Mouse (Mus musculus) forebrain, embryonic 11.5 days (tissue): ENCODE results near the gene Gpsm3. TPM values are rescaled to one million over a fixed set of nuclear protein-coding genes. Genes with fewer than 3 reads are reported as not detected.

ENCODE experiments used
- ATAC-seq: fragments of 200-750 bp; cut with Nextera tagmentation; replicated peaks from 2 replicates; pipeline ENCODE4 v1.8.0; 2017; ENCODE audit warnings: moderate TSS enrichment; ENCODE audit not compliant: low FRiP score
- DNase-seq: peaks from one replicate; pipeline ENCODE4 v3.0.0-alpha.2; 2017; ENCODE audit warnings: low spot score
- H3K27ac ChIP-seq: fragments of 300-500 bp; sonication (generic); 2 replicates; pipeline ENCODE4 v1.5.1; 2014; ENCODE audit warnings: low read depth, low read length
- H3K27me3 ChIP-seq: fragments of 300-500 bp; sonication (generic); 2 replicates; pipeline ENCODE4 v1.6.1; 2014; ENCODE audit warnings: mild to moderate bottlenecking, low read length, mixed read lengths; ENCODE audit not compliant: control insufficient read depth, insufficient read depth
- H3K36me3 ChIP-seq: fragments of 300-500 bp; sonication (generic); 2 replicates; pipeline ENCODE4 v1.6.1; 2014; ENCODE audit warnings: mild to moderate bottlenecking, low read length, moderate library complexity, mixed read lengths; ENCODE audit not compliant: control insufficient read depth, insufficient read depth
- H3K4me1 ChIP-seq: fragments of 300-500 bp; sonication (generic); replicated peaks from 2 replicates; pipeline ENCODE4 v1.6.1; 2014; ENCODE audit warnings: low read length, mixed read lengths; ENCODE audit not compliant: control insufficient read depth, insufficient read depth
- H3K4me2 ChIP-seq: fragments of 300-500 bp; sonication (generic); 2 replicates; pipeline ENCODE4 v1.6.1; 2014; ENCODE audit warnings: low read depth, mild to moderate bottlenecking, low read length, moderate library complexity, mixed read lengths; ENCODE audit not compliant: severe bottlenecking
- H3K4me3 ChIP-seq: fragments of 300-500 bp; sonication (generic); 2 replicates; pipeline ENCODE4 v1.5.1; 2014; ENCODE audit warnings: low read depth, low read length
- H3K9ac ChIP-seq: fragments of 300-500 bp; sonication (generic); 2 replicates; pipeline ENCODE4 v1.6.1; 2014; ENCODE audit warnings: low read length
- H3K9me3 ChIP-seq: fragments of 300-500 bp; sonication (generic); 2 replicates; pipeline ENCODE4 v1.6.1; 2016; ENCODE audit warnings: low read length, mixed read lengths; ENCODE audit not compliant: control insufficient read depth
- WGBS: fragments of 180-500 bp; shearing (Covaris S2); extraction: QIAGEN DNeasy Blood & Tissue Kit; methylation state at CpG from one replicate; pipeline ENCODE4 v1.1.7; 2014; 5-methylcytosine and 5-hydroxymethylcytosine counted together
- polyA plus RNA-seq: library from polyadenylated mRNA; unstranded; fragments of >200 nt; fragmentation: Nextera tagmentation; extraction: Ambion mirVana; gene quantifications from 2 replicates; pipeline ENCODE4 v1.2.1, GENCODE M21; 2014

Gpsm3 gene
- polyA plus RNA-seq, 1 experiment from 2014 or later, result 2.6 TPM

DNA sequence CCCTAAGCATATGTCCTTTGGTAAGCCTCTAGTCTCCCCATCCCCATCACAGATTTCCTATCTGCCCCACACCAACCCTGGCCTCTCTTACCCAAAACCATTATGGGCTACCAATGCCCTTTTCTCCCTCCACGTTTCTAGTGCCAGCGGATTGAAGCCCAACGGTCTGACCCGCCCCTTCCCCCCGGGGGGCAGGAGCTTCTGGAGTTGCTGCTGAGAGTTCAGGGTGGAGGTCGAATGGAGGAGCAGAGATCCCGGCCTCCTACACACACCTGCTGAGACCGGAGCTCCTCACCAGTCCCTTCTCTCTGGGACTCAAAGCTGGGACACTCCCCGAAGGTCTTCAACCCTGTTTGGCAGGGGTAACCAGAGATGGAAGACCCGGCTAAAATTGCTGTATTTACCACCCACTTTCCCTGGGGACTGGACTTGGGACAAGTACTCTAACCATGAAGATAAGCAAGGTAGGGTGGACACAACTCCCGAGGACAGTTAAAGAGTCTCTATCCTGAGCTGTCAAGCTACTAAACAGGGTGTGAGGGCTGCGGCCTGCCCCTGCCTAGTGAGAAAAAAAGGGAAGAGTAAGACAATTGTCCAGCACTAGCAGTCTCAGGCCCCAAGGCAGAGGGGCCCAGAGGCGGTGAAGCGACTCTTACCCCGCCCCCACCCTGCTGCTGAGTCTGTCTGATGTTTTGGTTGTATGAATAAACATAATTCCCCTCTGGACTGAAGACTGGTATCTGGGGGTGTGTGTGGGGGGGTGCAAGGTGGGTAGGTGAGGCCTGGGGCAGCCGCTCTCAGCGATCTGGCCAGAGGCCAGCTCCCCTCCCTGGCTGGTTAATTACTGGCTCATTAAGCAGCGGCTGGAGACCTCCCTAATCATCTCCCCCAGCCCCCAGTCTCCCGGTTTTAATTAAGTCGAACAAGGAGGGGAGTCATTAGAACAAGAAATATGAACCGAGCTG lies 1.7 kb downstream of the Gpsm3 start, which contains the start of gene Pbx2:
TSS of gene Pbx2 (plus strand) at position 238 of the 965 bp plus-strand sequence.
- Histone ChIP-seq H3K9ac (peak within 1 kb of the TSS; percentile 99), H3K36me3 (peaks cover 4% of the 10 kb centered on the region), H3K27me3 (no peaks in the 10 kb centered on the region), H3K4me3 (peak within 1 kb of the TSS; percentile 85), H3K4me2 (peak within 1 kb of the TSS; percentile 95), H3K9me3 (no peaks in the 10 kb centered on the region), H3K4me1 (peaks cover 32% of the 10 kb centered on the region), H3K27ac (peak within 1 kb of the TSS; percentile 100)
- 3% methylated on average over 21 of the region's 21 CpGs for WGBS
- ATAC-seq (peak; percentile 44), DNase-seq (peak; percentile 85)

DNA sequence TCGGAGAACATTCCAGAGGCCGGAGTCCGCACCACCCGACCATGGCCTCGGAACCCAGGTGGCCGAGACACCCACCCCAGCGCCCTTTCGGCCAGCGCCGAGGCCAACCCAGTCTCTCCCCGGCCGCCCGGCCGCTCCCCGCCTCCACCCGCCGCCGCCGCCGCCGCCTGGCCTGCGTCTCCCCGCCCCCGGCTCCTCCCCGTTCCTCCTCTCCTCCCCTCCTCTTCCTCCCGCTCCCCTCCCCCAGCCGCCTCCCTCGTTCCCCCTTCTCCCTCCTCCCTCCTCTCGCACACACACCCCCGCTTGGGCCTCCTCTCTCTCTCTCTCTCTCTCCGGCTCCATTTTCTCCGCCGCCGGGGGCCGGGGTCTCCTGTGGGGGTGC lies 2.4 kb downstream of the Gpsm3 start:
- under 1% methylated on average over 24 of the region's 35 CpGs for WGBS
- Histone ChIP-seq H3K9ac (peak overlapping the region; percentile 99), H3K4me2 (peak overlapping the region; percentile 95), H3K9me3 (no peaks in the 10 kb centered on the region), H3K36me3 (peaks cover 4% of the 10 kb centered on the region), H3K4me3 (peak overlapping the region; percentile 85), H3K27ac (peak overlapping the region; percentile 100), H3K4me1 (peaks cover 32% of the 10 kb centered on the region), H3K27me3 (no peaks in the 10 kb centered on the region)
- DNase-seq (peak; percentile 98), ATAC-seq (peak; percentile 63)

DNA sequence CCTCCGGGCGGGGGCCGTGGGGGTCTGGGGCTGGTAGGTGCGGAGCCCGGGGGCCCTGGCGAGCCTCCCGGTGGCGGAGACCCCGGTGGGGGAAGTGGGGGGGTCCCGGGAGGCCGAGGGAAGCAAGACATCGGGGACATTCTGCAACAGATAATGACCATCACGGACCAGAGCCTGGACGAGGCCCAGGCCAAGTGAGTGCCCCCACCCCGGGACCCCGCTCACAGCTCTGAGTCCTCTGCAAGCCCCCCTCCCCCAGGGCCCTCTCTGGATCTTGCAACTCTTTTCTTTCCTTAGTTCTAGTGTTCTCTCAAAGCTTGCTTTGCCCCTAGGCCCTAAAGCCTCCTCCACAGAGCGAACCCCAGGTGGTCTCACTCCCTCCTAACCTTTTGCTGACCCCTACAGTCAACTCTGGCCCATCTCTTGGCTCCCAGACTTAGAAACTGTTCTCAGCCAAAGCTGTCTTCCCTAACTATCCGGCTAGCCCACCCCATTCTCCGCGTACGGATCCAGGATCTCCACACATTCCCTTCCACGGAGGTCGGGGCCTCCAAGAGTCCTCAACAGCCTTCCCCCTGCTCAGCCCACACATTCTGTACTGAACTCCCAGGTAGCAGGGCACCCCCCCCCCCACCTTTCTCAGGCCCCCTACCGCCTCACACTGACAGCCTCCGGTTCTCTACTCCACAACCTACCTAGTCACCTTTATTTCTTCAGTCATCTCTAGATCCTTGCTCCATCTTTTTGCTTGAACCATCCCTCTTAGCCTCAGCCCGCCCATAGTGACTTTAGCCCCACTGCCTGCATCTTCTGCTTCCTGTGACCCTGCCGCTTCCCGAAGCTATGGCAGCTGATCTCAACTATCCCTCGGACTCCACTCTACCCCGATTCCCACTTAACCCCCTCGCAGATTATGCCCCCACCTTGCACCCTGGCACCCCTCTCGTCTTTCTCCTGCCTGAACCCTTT lies 3.3 kb downstream of the Gpsm3 start:
- H3K4me3 ChIP-seq, result peak overlapping the region; percentile 85
- H3K4me2 ChIP-seq, result peak overlapping the region; percentile 95
- ATAC-seq (peak; percentile 22; the same call in 1 of the 2 replicates), DNase-seq (peak; percentile 73)
- H3K27ac ChIP-seq, result peak overlapping the region; percentile 100
- WGBS, result 1% methylated on average over 31 of the region's 32 CpGs
- H3K4me1 ChIP-seq, result peaks cover 32% of the 10 kb centered on the region
- peak overlapping the region; percentile 99 for H3K9ac ChIP-seq
- H3K27me3 ChIP-seq, result no peaks in the 10 kb centered on the region
- peaks cover 4% of the 10 kb centered on the region for H3K36me3 ChIP-seq
- no peaks in the 10 kb centered on the region for H3K9me3 ChIP-seq

DNA sequence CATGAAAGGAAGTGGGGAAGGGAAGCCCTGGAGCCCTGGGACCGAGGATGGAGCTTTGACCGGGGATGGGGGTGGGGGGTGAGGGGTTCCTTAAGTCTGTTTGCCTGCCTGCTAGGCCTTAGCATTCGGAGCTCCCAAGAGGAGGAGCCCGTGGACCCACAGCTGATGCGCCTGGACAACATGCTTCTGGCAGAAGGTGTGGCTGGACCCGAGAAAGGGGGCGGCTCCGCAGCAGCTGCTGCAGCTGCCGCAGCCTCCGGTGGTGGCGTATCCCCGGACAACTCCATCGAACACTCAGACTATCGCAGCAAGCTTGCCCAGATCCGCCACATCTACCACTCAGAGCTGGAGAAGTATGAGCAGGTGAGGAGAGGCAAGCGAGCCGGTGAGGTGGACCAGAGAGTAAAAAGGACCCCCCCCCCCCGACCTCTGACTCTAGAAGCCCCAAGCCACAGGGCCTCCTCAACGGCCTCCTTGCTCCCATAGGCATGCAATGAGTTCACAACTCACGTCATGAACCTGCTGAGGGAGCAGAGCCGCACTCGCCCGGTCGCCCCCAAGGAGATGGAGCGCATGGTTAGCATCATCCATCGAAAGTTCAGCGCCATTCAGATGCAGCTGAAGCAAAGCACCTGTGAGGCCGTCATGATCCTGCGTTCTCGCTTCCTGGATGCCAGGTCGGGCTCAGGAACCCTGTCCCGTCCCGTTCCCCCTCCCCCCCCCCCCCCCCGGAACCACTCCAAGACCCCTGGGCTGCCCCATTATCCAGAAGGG lies 4.3 kb downstream of the Gpsm3 start:
- 55% methylated on average over 32 of the region's 34 CpGs for WGBS
- ATAC-seq (no peak), DNase-seq (peak; percentile 67)
- Histone ChIP-seq H3K9ac (peak overlapping the region; percentile 99), H3K27ac (peak overlapping the region; percentile 27; the same call in 1 of the 2 replicates), H3K4me1 (peaks cover 27% of the 10 kb centered on the region), H3K9me3 (no peaks in the 10 kb centered on the region), H3K4me3 (peak overlapping the region; percentile 85), H3K36me3 (peaks cover 4% of the 10 kb centered on the region), H3K27me3 (no peaks in the 10 kb centered on the region), H3K4me2 (peak overlapping the region; percentile 95)

GRCm38 (mm10) chr17:34596098-34596497 lies 6.5 kb downstream of the Gpsm3 start:
- H3K36me3 ChIP-seq, result peaks cover 8% of the 10 kb centered on the region
- H3K4me1 ChIP-seq, result peaks cover 11% of the 10 kb centered on the region
- H3K9ac ChIP-seq, result no peak overlapping the region

GRCm38 (mm10) chr17:34597566-34598095 lies 8.0 kb downstream of the Gpsm3 start, which contains the start of gene Ager:
Gene Ager (plus strand): TSS chr17:34597862.
- 20% methylated on average over 6 of the region's 6 CpGs for WGBS
- Histone ChIP-seq H3K4me2 (no peak within 1 kb of the TSS), H3K27me3 (no peaks in the 10 kb centered on the region), H3K4me1 (peaks cover 11% of the 10 kb centered on the region), H3K27ac (no peak within 1 kb of the TSS), H3K9ac (peak within 1 kb of the TSS; percentile 3; the same call in 1 of the 2 replicates), H3K4me3 (no peak within 1 kb of the TSS), H3K9me3 (no peaks in the 10 kb centered on the region), H3K36me3 (peaks cover 8% of the 10 kb centered on the region)
- ATAC-seq, result no peak
- DNase-seq, result no peak

More at GRCm38 (mm10) chr17:34596098-34596497, 6.5 kb downstream of the Gpsm3 start:
- H3K27ac ChIP-seq, result no peak overlapping the region
- H3K4me2 ChIP-seq, result no peak overlapping the region
- H3K9me3 ChIP-seq, result no peaks in the 10 kb centered on the region
- 82% methylated on average over 8 of the region's 8 CpGs for WGBS
- no peak overlapping the region for H3K4me3 ChIP-seq
- DNase-seq, result no peak
- no peak for ATAC-seq
- no peaks in the 10 kb centered on the region for H3K27me3 ChIP-seq

DNA sequence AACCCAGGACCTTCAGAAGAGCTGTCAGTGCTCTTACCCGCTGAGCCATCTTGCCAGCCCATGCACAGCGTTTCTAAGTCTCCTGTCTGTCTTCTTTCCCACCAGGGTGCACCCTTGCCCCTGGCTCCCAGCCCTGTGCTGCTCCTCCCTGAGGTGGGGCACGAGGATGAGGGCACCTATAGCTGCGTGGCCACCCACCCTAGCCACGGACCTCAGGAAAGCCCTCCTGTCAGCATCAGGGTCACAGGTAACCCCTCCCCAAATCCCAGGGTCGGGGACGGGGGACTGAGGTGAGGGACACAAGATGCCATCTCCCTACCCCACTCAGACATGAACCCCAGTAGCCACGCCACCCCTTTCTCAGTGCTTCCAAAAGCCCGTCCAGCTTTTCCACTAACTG lies 10.3 kb downstream of the Gpsm3 start:
- DNase-seq, result no peak
- no peak for ATAC-seq
- 78% methylated on average over 9 of the region's 9 CpGs for WGBS
- Histone ChIP-seq H3K27ac (no peak overlapping the region), H3K27me3 (no peaks in the 10 kb centered on the region), H3K36me3 (peaks cover 8% of the 10 kb centered on the region), H3K4me1 (peaks cover 15% of the 10 kb centered on the region), H3K4me2 (no peak overlapping the region), H3K4me3 (no peak overlapping the region), H3K9me3 (no peaks in the 10 kb centered on the region), H3K9ac (no peak overlapping the region)
